Mouse (Mus musculus): Measurements from ENCODE around the gene Arhgap35. TPM values are rescaled to one million over a fixed set of nuclear protein-coding genes. Genes with fewer than 3 reads are reported as not detected.

Arhgap35 gene
- polyA plus RNA-seq, 1 experiment from 2014 or later, result 29.6 TPM

GRCm38 (mm10) chr7:16519310-16519709 is 95.5 kb downstream of the Arhgap35 start:
- peak; percentile 51 for DNase-seq (ENCODE audit: low spot score)
- 90% methylated on average over 2 of the region's 2 CpGs for WGBS
- no peak overlapping the region for H3K4me2 ChIP-seq (ENCODE audit: low read length)

GRCm38 (mm10) chr7:16517198-16517597 is 97.6 kb downstream of the Arhgap35 start:
- 94% methylated on average over 5 of the region's 5 CpGs for WGBS
- Histone ChIP-seq H3K4me2 (ENCODE audit: low read length) (no peak overlapping the region), H3K27ac (ENCODE audit: low read depth, low read length) (no peak overlapping the region), H3K9ac (ENCODE audit: low read length) (no peak overlapping the region), H3K4me3 (ENCODE audit: low read depth, low read length) (no peak overlapping the region), H3K36me3 (ENCODE audit: control insufficient read depth, insufficient read depth, low read length) (peaks cover 15% of the 10 kb centered on the region; the same call in 1 of the 2 replicates), H3K27me3 (replicated peaks; ENCODE audit: control insufficient read depth, insufficient read depth, low read length) (no peaks in the 10 kb centered on the region), H3K4me1 (ENCODE audit: control insufficient read depth, insufficient read depth, low read length) (no peaks in the 10 kb centered on the region), H3K9me3 (replicated peaks; ENCODE audit: control insufficient read depth, low read length) (no peaks in the 10 kb centered on the region)
- ATAC-seq, result no peak
- no peak for DNase-seq (ENCODE audit: low spot score)

More at GRCm38 (mm10) chr7:16519310-16519709, 95.5 kb downstream of the Arhgap35 start:
- Histone ChIP-seq H3K36me3 (ENCODE audit: control insufficient read depth, insufficient read depth, low read length) (peaks cover 11% of the 10 kb centered on the region; the same call in 1 of the 2 replicates), H3K4me1 (ENCODE audit: control insufficient read depth, insufficient read depth, low read length) (no peaks in the 10 kb centered on the region), H3K9me3 (replicated peaks; ENCODE audit: control insufficient read depth, low read length) (no peaks in the 10 kb centered on the region), H3K27ac (ENCODE audit: low read depth, low read length) (no peak overlapping the region), H3K27me3 (replicated peaks; ENCODE audit: control insufficient read depth, insufficient read depth, low read length) (no peaks in the 10 kb centered on the region), H3K4me3 (ENCODE audit: low read depth, low read length) (no peak overlapping the region), H3K9ac (ENCODE audit: low read length) (no peak overlapping the region)
- ATAC-seq, result no peak

- Histone ChIP-seq H3K9ac (ENCODE audit: low read length) (no peak overlapping the region), H3K4me1 (ENCODE audit: control insufficient read depth, insufficient read depth, low read length) (no peaks in the 10 kb centered on the region), H3K27ac (ENCODE audit: low read depth, low read length) (no peak overlapping the region), H3K4me2 (ENCODE audit: low read length) (no peak overlapping the region), H3K9me3 (replicated peaks; ENCODE audit: control insufficient read depth, low read length) (no peaks in the 10 kb centered on the region), H3K4me3 (ENCODE audit: low read depth, low read length) (no peak overlapping the region), H3K36me3 (ENCODE audit: control insufficient read depth, insufficient read depth, low read length) (peaks cover 63% of the 10 kb centered on the region), H3K27me3 (replicated peaks; ENCODE audit: control insufficient read depth, insufficient read depth, low read length) (no peaks in the 10 kb centered on the region)
- ATAC-seq (no peak), DNase-seq (ENCODE audit: low spot score) (peak; percentile 49)
- 21% methylated on average over 3 of the region's 3 CpGs for WGBS
These were observed 107.5 kb downstream of the Arhgap35 start for GRCm38 (mm10) chr7:16507284-16507683.

- Histone ChIP-seq H3K27ac (ENCODE audit: low read depth, low read length) (no peak overlapping the region), H3K4me2 (ENCODE audit: low read length) (no peak overlapping the region), H3K27me3 (replicated peaks; ENCODE audit: control insufficient read depth, insufficient read depth, low read length) (no peaks in the 10 kb centered on the region), H3K9ac (ENCODE audit: low read length) (no peak overlapping the region), H3K36me3 (ENCODE audit: control insufficient read depth, insufficient read depth, low read length) (peaks cover 63% of the 10 kb centered on the region), H3K4me1 (ENCODE audit: control insufficient read depth, insufficient read depth, low read length) (no peaks in the 10 kb centered on the region), H3K9me3 (replicated peaks; ENCODE audit: control insufficient read depth, low read length) (no peaks in the 10 kb centered on the region), H3K4me3 (ENCODE audit: low read depth, low read length) (no peak overlapping the region)
- WGBS, result 89% methylated on average over 3 of the region's 3 CpGs
- no peak for ATAC-seq
- DNase-seq (ENCODE audit: low spot score), result no peak
These were observed 109.6 kb downstream of the Arhgap35 start for GRCm38 (mm10) chr7:16505226-16505593.

- ATAC-seq, result no peak
- no peak for DNase-seq (ENCODE audit: low spot score)
- Histone ChIP-seq H3K4me3 (ENCODE audit: low read depth, low read length) (no peak overlapping the region), H3K4me1 (ENCODE audit: control insufficient read depth, insufficient read depth, low read length) (no peaks in the 10 kb centered on the region), H3K27me3 (replicated peaks; ENCODE audit: control insufficient read depth, insufficient read depth, low read length) (no peaks in the 10 kb centered on the region), H3K9ac (ENCODE audit: low read length) (no peak overlapping the region), H3K36me3 (ENCODE audit: control insufficient read depth, insufficient read depth, low read length) (peaks cover 65% of the 10 kb centered on the region), H3K27ac (ENCODE audit: low read depth, low read length) (no peak overlapping the region), H3K9me3 (replicated peaks; ENCODE audit: control insufficient read depth, low read length) (no peaks in the 10 kb centered on the region), H3K4me2 (ENCODE audit: low read length) (no peak overlapping the region)
- WGBS, result 81% methylated on average over 2 of the region's 2 CpGs
These were observed 110.1 kb downstream of the Arhgap35 start for GRCm38 (mm10) chr7:16504573-16505225.

GRCm38 (mm10) chr7:16501571-16501970 is 113.2 kb downstream of the Arhgap35 start:
- ATAC-seq, result no peak
- DNase-seq (ENCODE audit: low spot score), result no peak
- Histone ChIP-seq H3K4me1 (ENCODE audit: control insufficient read depth, insufficient read depth, low read length) (no peaks in the 10 kb centered on the region), H3K4me2 (ENCODE audit: low read length) (no peak overlapping the region), H3K36me3 (ENCODE audit: control insufficient read depth, insufficient read depth, low read length) (peaks cover 79% of the 10 kb centered on the region), H3K27ac (ENCODE audit: low read depth, low read length) (no peak overlapping the region), H3K9ac (ENCODE audit: low read length) (no peak overlapping the region), H3K4me3 (ENCODE audit: low read depth, low read length) (no peak overlapping the region), H3K9me3 (replicated peaks; ENCODE audit: control insufficient read depth, low read length) (no peaks in the 10 kb centered on the region), H3K27me3 (replicated peaks; ENCODE audit: control insufficient read depth, insufficient read depth, low read length) (no peaks in the 10 kb centered on the region)
- 95% methylated on average over 4 of the region's 4 CpGs for WGBS

GRCm38 (mm10) chr7:16499671-16500104 is 115.1 kb downstream of the Arhgap35 start:
- Histone ChIP-seq H3K4me1 (ENCODE audit: control insufficient read depth, insufficient read depth, low read length) (no peaks in the 10 kb centered on the region), H3K27me3 (replicated peaks; ENCODE audit: control insufficient read depth, insufficient read depth, low read length) (no peaks in the 10 kb centered on the region), H3K27ac (ENCODE audit: low read depth, low read length) (no peak overlapping the region), H3K9me3 (replicated peaks; ENCODE audit: control insufficient read depth, low read length) (no peaks in the 10 kb centered on the region), H3K4me3 (ENCODE audit: low read depth, low read length) (no peak overlapping the region), H3K4me2 (ENCODE audit: low read length) (no peak overlapping the region), H3K9ac (ENCODE audit: low read length) (no peak overlapping the region), H3K36me3 (ENCODE audit: control insufficient read depth, insufficient read depth, low read length) (peaks cover 78% of the 10 kb centered on the region)
- ATAC-seq (0 out of 2 replicates have a peak, but pooled peaks have one; percentile 12), DNase-seq (ENCODE audit: low spot score) (no peak)
- 83% methylated on average over 6 of the region's 6 CpGs for WGBS

GRCm38 (mm10) chr7:16496260-16496659 is 118.5 kb downstream of the Arhgap35 start:
- no peaks in the 10 kb centered on the region for H3K4me1 ChIP-seq (ENCODE audit: control insufficient read depth, insufficient read depth, low read length)
- no peak overlapping the region for H3K4me3 ChIP-seq (ENCODE audit: low read depth, low read length)
- no peak overlapping the region for H3K9ac ChIP-seq (ENCODE audit: low read length)
- no peak for ATAC-seq
- 80% methylated on average over 3 of the region's 3 CpGs for WGBS
- no peak for DNase-seq (ENCODE audit: low spot score)
- H3K27ac ChIP-seq (ENCODE audit: low read depth, low read length), result no peak overlapping the region
- H3K36me3 ChIP-seq (ENCODE audit: control insufficient read depth, insufficient read depth, low read length), result peaks cover 54% of the 10 kb centered on the region
- no peaks in the 10 kb centered on the region for H3K9me3 ChIP-seq (replicated peaks; ENCODE audit: control insufficient read depth, low read length)
- no peaks in the 10 kb centered on the region for H3K27me3 ChIP-seq (replicated peaks; ENCODE audit: control insufficient read depth, insufficient read depth, low read length)
- H3K4me2 ChIP-seq (ENCODE audit: low read length), result no peak overlapping the region

GRCm38 (mm10) chr7:16493361-16493760 is 121.4 kb downstream of the Arhgap35 start:
- no peak overlapping the region for H3K9ac ChIP-seq (ENCODE audit: low read length)
- no peaks in the 10 kb centered on the region for H3K9me3 ChIP-seq (replicated peaks; ENCODE audit: control insufficient read depth, low read length)
- no peak overlapping the region for H3K4me3 ChIP-seq (ENCODE audit: low read depth, low read length)
- no peak overlapping the region for H3K27ac ChIP-seq (ENCODE audit: low read depth, low read length)
- peak; percentile 48 for DNase-seq (ENCODE audit: low spot score)
- WGBS, result 33% methylated on average over 2 of the region's 2 CpGs
- H3K4me2 ChIP-seq (ENCODE audit: low read length), result no peak overlapping the region
- H3K27me3 ChIP-seq (replicated peaks; ENCODE audit: control insufficient read depth, insufficient read depth, low read length), result no peaks in the 10 kb centered on the region
- peak; percentile 44; the same call in 1 of the 2 replicates for ATAC-seq
- peaks cover 37% of the 10 kb centered on the region for H3K36me3 ChIP-seq (ENCODE audit: control insufficient read depth, insufficient read depth, low read length)
- H3K4me1 ChIP-seq (ENCODE audit: control insufficient read depth, insufficient read depth, low read length), result no peaks in the 10 kb centered on the region

Data from forebrain, embryonic 14.5 days (tissue).